Mouse (Mus musculus) MEL-GATA-1-ER (cell line): Measurements from ENCODE around the gene Galntl6.
A peak's percentile ranks its signal among the peaks of the same experiment; 100 is the strongest.

ENCODE experiments used
- DNase-seq: peaks from one replicate; pipeline ENCODE4 v3.0.0-alpha.2; 2012; ENCODE audit warnings: low read depth; ENCODE audit errors: extremely low read depth

The Galntl6 gene

GRCm38 (mm10) chr8:57879452-57879851 lies 1033.0 kb downstream of the Galntl6 start:
- no peak for DNase-seq

DNA sequence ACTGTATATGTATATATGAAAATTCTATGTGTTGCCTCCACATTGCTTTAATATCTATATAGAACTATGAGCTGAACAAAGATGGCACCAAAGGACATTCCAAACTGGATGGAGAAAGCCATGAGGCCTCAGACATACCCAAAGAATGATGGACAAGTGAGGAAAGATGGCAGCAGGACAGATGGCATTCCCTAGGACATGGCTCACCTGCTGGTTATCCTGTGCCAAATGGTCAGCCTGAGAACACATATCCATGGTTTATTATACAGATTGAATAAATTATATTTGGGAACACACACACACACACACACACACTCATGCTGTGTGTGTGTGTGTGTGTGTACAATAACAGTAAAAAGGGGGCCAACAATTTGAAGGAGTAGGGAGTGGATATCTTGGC lies 1063.4 kb downstream of the Galntl6 start:
- DNase-seq, result no peak

GRCm38 (mm10) chr8:57843461-57843860 lies 1069.0 kb downstream of the Galntl6 start:
- DNase-seq, result no peak

- no peak for DNase-seq
Measured at GRCm38 (mm10) chr8:57842462-57843391, 1069.7 kb downstream of the Galntl6 start.

GRCm38 (mm10) chr8:57841446-57841845 lies 1071.0 kb downstream of the Galntl6 start:
- DNase-seq, result no peak

GRCm38 (mm10) chr8:57837384-57837783 lies 1075.1 kb downstream of the Galntl6 start:
- DNase-seq, result no peak

GRCm38 (mm10) chr8:57836981-57837380 lies 1075.5 kb downstream of the Galntl6 start:
- no peak for DNase-seq

DNA sequence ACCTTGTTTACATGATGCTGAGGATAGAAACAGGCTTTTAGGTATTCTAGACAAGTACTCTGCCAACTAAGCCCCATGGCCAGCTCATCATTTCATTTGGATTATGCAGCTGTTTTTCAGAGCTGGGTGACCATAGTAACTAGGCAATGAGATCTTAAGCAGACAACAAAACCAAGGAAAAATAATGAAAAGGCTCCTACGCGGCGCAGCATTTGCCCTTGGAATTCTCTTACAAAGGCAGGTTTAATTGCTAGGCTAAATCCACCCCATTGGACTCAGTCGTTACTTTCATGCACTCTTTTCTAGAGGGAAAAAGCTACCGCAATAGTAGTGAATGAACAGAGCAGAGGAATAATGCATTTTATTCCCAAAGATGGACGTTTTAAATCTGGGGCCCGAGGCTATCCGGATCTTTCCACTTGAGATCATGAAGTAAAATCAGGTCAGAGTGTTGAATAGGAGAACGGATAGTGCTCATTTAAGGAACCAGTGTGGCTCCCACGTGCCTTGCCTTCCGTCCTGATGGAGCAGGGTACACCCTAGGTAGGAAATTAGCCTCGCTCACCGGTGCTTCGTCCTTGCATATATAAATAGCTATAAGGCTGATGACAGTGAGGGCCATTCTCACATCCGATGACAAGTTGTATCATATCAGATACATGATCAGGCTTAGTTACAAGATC lies 1076.1 kb downstream of the Galntl6 start:
- no peak for DNase-seq

GRCm38 (mm10) chr8:57823151-57823550 lies 1089.3 kb downstream of the Galntl6 start:
- DNase-seq, result no peak

DNA sequence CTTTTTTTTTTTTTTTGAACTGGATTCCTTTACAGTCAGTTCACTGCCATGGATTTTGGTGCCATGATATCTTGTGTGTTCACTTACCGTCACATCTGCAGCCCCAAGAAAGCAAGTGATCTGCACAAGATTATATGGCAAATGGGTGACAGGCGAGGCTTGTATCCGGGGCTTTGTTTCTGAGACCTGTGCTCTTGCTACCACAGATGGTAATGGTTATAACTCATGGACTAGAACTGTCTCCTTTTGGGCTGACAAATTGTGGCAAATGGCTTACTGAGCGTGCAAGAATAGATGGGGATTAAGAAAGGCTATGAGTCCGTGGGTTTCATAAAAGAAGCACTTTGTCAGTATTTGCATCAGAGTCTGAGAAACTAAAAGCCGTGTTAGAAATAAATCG lies 1096.4 kb downstream of the Galntl6 start:
- no peak for DNase-seq

DNA sequence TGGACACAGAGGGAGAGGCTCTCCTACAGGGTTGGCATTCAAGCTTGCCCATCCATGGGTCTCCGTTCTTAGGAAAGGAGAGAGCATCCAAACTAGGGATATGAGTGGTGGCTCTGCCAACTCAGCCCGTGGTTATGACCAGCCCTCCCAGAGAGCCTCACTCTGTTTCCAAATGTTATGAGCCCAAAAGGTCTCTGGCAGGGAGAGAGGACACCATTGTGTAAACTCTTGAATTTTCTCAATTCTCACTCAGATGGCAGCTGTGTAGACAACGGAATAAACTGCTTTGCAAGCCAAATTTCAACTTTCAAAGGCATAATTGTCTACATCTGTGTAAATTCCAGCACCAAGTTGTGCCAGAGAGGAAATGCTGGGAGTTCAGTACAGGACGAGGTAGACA lies 1105.4 kb downstream of the Galntl6 start:
- DNase-seq, result no peak

- no peak for DNase-seq
Measured at GRCm38 (mm10) chr8:57805094-57805493, 1107.3 kb downstream of the Galntl6 start.

DNA sequence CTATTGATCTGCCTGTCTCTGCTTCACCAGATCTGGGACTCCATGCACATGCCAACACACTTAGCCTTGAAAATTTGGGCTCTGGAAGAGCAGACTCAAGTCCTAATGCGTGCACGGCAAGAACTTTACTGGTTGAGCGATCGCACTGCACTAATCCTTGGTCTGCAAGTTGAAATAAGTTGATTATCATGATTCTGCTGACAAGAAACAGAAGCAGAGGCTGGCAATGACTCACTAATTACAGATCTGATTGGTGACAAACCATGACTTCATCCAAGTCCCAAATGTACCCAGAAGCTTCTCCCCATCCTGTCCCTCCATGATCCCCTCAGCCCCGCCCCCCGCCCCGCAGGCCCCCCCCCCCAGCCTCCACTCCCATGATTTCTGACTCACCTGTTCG lies 1108.6 kb downstream of the Galntl6 start:
- DNase-seq, result no peak

DNA sequence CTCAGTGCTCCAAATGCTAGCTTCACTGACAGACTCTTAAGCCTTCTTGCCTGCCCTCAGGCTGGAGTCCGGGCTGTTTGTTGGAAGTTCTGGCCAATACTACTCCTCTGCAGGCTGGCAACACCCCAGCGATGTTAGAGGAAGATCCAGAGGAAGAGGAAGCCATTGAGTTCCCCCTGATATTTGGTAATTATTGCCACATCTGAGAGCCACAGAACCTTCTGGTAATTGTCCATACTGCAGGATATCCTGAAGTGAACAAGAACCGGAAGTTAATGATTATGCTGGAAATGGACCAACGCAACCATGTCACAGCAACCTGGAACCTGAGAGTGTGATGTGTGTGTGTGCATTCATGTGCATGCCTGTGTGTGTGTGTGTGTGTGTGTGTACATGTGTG lies 1111.2 kb downstream of the Galntl6 start:
- DNase-seq, result peak; percentile 32

- peak; percentile 81 for DNase-seq
Measured at GRCm38 (mm10) chr8:57800327-57800726, 1112.1 kb downstream of the Galntl6 start.

DNA sequence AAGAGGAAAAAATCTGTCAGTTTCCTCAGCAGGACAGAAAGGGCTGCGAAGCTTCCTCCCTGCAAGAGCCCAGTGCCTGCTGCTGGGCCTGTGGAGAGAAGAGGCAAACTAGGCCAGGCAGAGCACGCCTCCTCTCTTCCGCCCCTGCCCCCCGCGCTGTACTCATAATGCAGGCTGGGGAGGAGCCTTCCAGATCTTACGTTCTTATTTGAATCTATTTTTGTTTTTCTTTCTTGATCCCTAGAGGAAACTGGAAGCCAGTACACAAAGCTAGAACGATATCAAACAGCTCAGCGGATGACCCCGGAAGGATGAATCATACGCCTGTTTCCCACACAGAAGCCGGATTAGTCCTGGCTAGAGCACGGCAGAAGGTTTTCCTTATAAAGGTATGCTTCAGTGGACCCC lies 1112.6 kb downstream of the Galntl6 start:
- DNase-seq, result peak; percentile 65

DNA sequence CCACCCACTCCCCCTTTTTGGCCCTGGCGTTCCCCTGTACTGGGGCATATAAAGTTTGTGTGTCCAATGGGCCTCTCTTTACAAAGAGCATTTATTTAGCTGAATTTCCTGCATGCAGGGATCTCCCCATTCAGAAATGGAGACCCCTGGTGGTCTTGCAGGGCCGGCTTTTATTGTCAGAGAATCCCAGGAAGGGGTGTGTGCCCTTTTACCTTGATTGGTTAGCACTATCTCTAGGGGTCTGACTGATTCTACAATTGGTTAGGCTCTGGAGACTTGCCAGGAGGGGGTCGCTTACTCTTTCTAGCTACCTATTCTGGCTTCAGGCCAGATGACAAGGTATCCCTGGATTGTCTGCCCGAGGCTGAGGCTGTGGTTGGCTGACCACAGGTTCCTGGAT lies 1119.0 kb downstream of the Galntl6 start:
- no peak for DNase-seq

GRCm38 (mm10) chr8:57792246-57792645 lies 1120.2 kb downstream of the Galntl6 start:
- DNase-seq, result no peak

GRCm38 (mm10) chr8:57791309-57791721 lies 1121.1 kb downstream of the Galntl6 start:
- DNase-seq, result peak; percentile 22

DNA sequence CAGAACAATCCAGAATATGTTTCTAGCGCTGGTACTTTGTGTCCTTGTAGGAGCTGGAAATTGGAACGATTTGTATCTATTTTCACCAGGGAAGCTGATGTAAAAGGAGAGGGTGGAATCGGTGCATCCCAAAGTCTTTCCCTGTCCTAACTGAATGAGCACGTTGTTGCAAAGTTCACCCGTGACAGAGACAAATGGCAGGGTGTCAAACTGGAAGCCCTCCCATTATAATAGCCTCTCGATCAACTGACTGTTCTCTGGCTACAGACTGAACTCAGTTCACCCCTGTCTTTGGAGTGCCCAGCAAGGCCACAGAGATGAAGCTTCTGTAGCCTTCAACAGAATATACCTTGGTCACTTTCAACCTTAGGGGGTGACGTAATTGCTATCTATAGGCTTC lies 1132.9 kb downstream of the Galntl6 start:
- no peak for DNase-seq

GRCm38 (mm10) chr8:57777988-57778721 lies 1134.3 kb downstream of the Galntl6 start:
- no peak for DNase-seq

- DNase-seq, result no peak
Measured at GRCm38 (mm10) chr8:57776723-57777122, 1135.7 kb downstream of the Galntl6 start.
